Mouse (Mus musculus) adrenal gland, postnatal 0 days (tissue): ENCODE measurements around the gene Zfp638. TPM values are rescaled to one million over a fixed set of nuclear protein-coding genes. Genes with fewer than 3 reads are reported as not detected.

Source experiments
- polyA plus RNA-seq: library from polyadenylated mRNA; unstranded; fragments of >200 nt; fragmentation: Nextera tagmentation; extraction: Ambion mirVana; gene quantifications from 2 replicates; pipeline ENCODE4 v1.2.1, GENCODE M21; 2015

The Zfp638 gene
- polyA plus RNA-seq: 36.4 and 44.8 TPM in 2 replicates

GRCm38 (mm10) chr6:83866954-83867597, at the start of gene Zfp638:
Gene Zfp638, plus strand, starts transcription at chr6:83867109.

GRCm38 (mm10) chr6:83831606-83832123, 35.2 kb upstream of the Zfp638 start, which contains the start of gene Paip2b:
Gene Paip2b, minus strand, starts transcription at chr6:83831741.

GRCm38 (mm10) chr6:84008363-84009171, 141.7 kb downstream of the Zfp638 start, which contains the start of gene Dysf:
Gene Dysf, plus strand, starts transcription at chr6:84008590.

Other genes with a start within 250 kb of the Zfp638 start
- gene Clec4f, start 210.9 kb upstream of the Zfp638 start, polyA plus RNA-seq: 1.5 and 2.8 TPM in 2 replicates
- not detected in 2 replicates for gene Cd207, start 189.3 kb upstream of the Zfp638 start, polyA plus RNA-seq
- gene Vax2, start 155.8 kb upstream of the Zfp638 start, polyA plus RNA-seq: not detected in 2 replicates
- gene Atp6v1b1, start 124.1 kb upstream of the Zfp638 start, polyA plus RNA-seq: 0.26 and 0.27 TPM in 2 replicates
- gene Ankrd53, start 104.5 kb upstream of the Zfp638 start, polyA plus RNA-seq: 0.11 and 0.22 TPM in 2 replicates
- gene Tex261, start 91.3 kb upstream of the Zfp638 start, polyA plus RNA-seq: 66.0 and 117 TPM in 2 replicates
- 89.9 and 97.9 TPM in 2 replicates for gene Nagk, start 72.1 kb upstream of the Zfp638 start, polyA plus RNA-seq
- 8.9 and 10.2 TPM in 2 replicates for gene Paip2b, start 35.4 kb upstream of the Zfp638 start, polyA plus RNA-seq
- gene Dysf, start 141.5 kb downstream of the Zfp638 start, polyA plus RNA-seq: 8.0 and 21.2 TPM in 2 replicates